Mouse (Mus musculus): Measurements from ENCODE around the gene Card11.

Card11 gene

DNA sequence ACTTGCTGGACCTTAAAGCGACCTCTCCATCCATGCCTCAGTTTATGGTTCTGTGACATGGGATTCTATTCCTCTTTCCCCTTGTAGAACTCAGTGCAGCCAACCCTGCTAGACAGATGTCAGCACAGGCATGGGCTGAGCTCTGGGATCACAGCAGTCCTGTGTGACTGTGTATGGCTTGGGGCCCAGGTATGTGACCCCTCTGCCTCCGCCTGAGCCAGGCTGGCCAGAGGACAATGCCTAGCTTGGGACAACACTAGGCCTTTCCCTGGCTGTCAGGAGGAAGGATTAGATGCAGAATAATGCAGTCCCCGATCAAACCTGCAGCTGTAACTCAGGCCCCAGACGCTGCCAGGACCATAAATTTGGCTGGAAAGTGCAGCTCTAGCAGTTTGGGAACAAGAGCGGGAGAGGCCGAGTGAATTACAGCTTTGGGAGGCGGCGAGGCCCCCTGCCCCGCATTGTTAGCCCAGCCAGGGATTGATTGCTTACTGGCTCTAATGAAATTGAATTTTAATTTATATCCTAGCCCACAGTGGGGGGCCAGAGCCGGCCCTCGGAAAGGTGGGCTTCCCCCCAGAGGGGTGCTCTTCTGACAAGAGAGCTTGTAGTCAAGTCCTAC lies 144.4 kb downstream of the Card11 start:
- no peak for DNase-seq (ENCODE audit: inconsistent age in 2 of 2, low spot score in 1 of 2)

DNA sequence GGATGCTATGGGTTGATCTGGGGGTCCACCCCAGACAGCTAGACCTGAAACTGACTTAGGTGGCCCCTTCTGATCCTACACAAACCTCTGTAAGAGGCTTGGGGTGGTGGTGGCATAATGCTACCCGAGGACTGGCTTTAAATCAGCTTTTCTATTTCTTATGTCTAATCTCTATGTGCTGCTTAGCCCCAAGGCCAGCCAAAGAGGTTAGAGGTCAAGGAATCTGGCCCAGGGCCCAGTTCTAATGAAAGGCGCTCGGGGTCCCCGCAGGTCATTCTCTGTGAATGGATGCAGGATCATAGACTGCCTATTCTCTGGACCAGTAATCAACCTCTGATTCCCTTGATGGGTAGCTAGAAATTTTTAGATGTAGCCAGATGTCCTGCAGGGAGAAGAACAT lies 145.7 kb downstream of the Card11 start:
- peak; percentile 42 to 46 for DNase-seq (ENCODE audit: inconsistent age in 2 of 2, low spot score in 1 of 2)

DNA sequence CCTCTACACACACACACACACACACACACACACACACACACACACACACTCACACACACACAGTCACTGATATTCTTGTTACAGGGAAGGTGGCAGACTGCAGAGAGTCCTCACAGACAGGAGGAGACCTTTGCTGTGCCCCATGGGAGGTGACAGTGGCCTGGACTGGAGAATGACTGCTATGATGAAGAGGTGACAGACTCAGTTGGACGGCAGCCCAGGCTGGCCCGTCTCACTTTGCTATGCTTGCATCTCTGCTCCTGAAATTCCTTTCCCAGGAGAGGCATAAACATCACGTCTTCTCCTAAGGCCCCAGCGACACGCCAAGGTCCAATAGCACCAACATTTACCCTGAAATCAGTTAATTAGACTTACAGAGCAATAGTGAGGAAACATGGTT lies 146.7 kb downstream of the Card11 start:
- no peak for DNase-seq (ENCODE audit: inconsistent age in 2 of 2, low spot score in 1 of 2)

DNA sequence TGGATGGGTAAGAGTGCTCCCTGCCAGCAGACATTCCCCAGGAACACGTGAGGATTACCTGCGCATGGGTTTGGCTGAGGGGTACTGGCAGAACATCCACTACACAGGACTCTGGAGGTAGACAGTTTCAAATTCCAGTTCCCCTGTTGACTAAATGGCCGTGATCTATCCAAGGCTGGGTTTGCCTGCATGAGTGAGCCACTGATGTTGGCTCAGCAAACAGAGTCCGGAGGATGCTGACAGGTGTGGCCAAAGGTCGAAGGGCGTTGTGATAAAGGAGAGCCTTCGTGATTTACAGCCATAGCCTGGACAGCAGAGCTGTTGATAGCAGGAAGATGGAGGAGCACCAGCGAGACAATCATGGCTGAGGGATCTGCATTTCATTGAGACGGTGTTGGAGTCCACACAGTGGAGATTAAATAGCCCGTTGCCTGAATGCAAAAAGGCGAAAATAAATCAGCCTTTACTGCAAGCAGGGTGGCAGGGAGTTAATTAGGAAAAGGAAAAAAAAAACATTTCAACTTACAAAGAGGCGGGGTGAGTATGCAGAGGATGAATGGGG lies 147.9 kb downstream of the Card11 start:
- DNase-seq (ENCODE audit: inconsistent age in 2 of 2, low spot score in 1 of 2): no peak

DNA sequence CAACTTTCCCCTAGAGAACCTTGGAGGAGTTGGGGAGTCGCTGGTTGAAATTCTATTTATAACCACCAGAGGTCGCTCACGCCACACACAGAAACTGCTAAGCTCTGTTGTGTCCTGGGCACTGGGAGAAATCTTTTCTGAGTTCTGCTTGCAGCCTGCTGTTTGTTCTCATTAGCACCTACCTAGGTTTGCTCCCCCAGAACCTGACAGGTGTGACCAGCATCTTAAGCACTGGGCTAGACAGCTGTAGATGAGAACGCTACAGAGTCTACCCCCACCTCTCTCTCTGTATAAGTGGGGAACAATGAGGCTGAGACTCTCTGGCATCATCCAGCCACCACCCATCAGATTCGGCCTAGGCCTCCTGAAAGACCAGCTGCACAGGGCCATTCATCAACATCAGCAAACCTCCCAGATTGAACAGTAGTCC lies 153.1 kb downstream of the Card11 start:
- DNase-seq (ENCODE audit: inconsistent age in 2 of 2, low spot score in 1 of 2): peak; percentile 37 to 80

DNA sequence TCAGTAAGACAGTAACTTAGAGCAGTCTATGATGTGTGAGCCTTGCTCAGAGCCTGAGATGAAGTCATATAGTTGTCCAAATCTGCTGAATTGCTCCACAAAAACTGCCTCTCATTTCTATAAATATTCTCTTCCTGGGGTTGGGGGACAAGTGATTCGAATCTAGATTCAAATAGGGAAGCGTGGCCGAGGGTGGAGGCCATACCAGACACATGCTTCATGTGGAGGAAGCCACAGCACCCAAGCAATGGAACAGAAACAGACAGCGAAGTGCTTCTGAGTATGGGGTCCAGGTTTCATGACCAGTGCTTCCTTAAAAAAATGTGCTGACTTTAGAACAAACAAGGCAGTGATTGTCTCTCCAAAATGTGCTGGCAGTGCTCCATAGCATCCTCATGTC lies 158.4 kb downstream of the Card11 start:
- DNase-seq (ENCODE audit: inconsistent age in 2 of 2, low spot score in 1 of 2): peak in 1 of 2 experiments; percentile 33

- no peak for DNase-seq (ENCODE audit: inconsistent age in 2 of 2, low spot score in 1 of 2)
Measured at GRCm38 (mm10) chr5:140831064-140831431, 169.3 kb downstream of the Card11 start.

- peak; percentile 99 for DNase-seq (ENCODE audit: inconsistent age in 2 of 2, low spot score in 1 of 2)
Measured at GRCm38 (mm10) chr5:140830314-140831063, 169.9 kb downstream of the Card11 start, which contains the start of gene Gna12. Gene Gna12 (minus strand): TSS chr5:140830431.

DNA sequence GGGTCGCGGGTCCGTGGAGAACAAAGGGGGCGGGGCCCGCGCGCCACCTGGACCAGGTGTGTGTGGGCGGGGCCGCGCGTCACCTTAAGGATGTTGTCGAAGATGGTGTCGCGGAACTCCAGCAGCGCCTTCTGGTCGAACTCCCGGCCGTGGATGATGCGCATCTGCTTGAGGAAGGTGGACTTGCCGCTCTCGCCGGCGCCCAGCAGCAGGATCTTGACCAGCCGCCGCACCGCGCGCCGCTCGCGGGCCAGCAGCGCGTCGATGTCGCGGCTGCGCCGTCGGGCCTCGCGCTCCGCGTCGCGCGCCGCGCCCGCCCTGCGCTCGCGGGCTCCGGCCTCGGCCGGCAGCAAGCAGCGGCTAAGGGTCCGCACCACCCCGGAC lies 170.5 kb downstream of the Card11 start:
- DNase-seq (ENCODE audit: inconsistent age in 2 of 2, low spot score in 1 of 2): peak in 1 of 2 experiments; percentile 76

GRCm38 (mm10) chr5:140829081-140829910 lies 171.1 kb downstream of the Card11 start:
- DNase-seq (ENCODE audit: inconsistent age in 2 of 2, low spot score in 1 of 2): peak; percentile 60 to 88

DNA sequence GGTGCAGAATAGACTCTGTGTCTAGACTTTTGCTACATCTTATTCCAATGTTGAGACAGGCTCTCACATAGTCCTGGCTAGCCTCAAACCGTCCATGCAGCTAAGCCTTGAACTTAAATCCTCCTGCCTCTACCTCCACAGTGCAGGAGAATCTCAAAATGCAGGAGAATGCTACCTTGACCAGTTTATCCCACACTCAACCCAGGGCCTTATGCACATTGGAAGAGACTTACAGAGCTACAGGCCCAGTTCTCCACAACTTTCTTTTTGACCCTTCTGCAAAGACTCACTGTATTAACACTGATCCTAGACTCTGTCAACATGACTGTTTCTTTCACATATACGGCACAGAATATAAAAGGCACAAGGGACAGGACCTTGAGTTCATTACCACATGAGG lies 172.0 kb downstream of the Card11 start:
- peak in 1 of 2 experiments; percentile 81 for DNase-seq (ENCODE audit: inconsistent age in 2 of 2, low spot score in 1 of 2)

DNA sequence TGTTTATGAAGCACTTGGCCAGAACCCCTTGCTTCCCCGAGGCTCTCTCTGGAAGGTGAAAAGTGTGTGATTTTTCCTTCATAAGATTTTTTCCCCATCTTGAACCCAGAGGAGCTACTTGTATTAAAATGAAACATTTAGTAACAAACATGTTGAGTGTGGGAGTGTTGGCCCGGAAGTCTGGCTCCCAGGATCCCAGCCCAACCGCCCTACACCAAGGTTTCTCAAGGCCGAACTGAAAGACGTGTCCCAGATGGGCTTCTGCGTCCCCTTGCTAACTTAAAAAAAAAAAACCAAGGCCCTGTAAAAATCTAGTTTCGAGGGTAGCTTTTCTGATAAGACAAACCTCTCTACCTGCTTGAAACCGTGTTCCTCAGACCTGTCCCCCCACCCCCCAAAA lies 172.5 kb downstream of the Card11 start:
- peak in 1 of 2 experiments; percentile 73 for DNase-seq (ENCODE audit: inconsistent age in 2 of 2, low spot score in 1 of 2)

- DNase-seq (ENCODE audit: inconsistent age in 2 of 2, low spot score in 1 of 2): peak in 1 of 2 experiments; percentile 34
Measured at GRCm38 (mm10) chr5:140827413-140827812, 173.0 kb downstream of the Card11 start.

- DNase-seq (ENCODE audit: inconsistent age in 2 of 2, low spot score in 1 of 2): peak in 1 of 2 experiments; percentile 70
Measured at GRCm38 (mm10) chr5:140826796-140827195, 173.6 kb downstream of the Card11 start.

GRCm38 (mm10) chr5:140826118-140826517 lies 174.3 kb downstream of the Card11 start:
- no peak for DNase-seq (ENCODE audit: inconsistent age in 2 of 2, low spot score in 1 of 2)

GRCm38 (mm10) chr5:140824126-140824525 lies 176.3 kb downstream of the Card11 start:
- peak in 1 of 2 experiments; percentile 47 for DNase-seq (ENCODE audit: inconsistent age in 2 of 2, low spot score in 1 of 2)

- peak in 1 of 2 experiments; percentile 69 for DNase-seq (ENCODE audit: inconsistent age in 2 of 2, low spot score in 1 of 2)
Measured at GRCm38 (mm10) chr5:140823386-140823785, 177.0 kb downstream of the Card11 start.

All from adrenal gland, adult (tissue).